Mouse (Mus musculus): ENCODE results near the gene Tmem269. TPM values are rescaled to one million over a fixed set of nuclear protein-coding genes. Genes with fewer than 3 reads are reported as not detected.

The Tmem269 gene
- polyA plus RNA-seq, 1 experiment from 2014 or later = not detected

DNA sequence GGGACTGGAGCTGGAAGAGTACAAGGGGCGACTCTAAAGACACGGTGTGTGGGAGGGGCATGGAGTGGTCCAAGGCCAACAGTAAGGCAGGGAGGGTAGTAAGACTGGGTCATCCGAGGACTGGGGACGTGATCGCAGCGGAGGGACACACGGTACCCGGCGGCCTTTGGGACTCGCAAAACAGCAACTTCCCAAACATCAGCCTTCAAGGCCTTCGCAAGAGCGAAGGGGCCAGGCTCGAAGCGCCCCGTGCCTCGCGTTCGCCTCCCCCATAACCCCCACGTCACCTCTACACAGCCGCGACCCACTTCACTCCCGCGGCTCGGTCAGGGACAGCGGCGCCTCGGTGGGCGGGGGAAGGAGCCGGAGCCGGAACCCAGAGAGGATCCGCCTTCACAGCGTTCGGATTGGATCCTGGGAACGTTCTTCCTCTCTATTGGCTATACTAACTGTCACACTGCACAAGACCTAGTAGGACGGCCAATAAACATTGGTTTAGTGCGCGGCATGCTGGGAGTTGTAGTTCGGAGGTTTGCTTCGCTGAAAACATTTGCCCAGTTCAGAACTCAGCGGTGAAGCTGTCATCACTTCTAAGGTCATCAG is 44.1 kb downstream of the Tmem269 start, which contains the start of gene Zfp691:
Zfp691 (minus strand) TSS at position 345 of the 603 bp plus-strand sequence.
- Histone ChIP-seq H3K36me3 (ENCODE audit: control insufficient read depth, insufficient read depth, low read length) (peaks cover 14% of the 10 kb centered on the region), H3K27ac (ENCODE audit: low read length) (peak within 1 kb of the TSS; percentile 48), H3K4me1 (replicated peaks; ENCODE audit: control insufficient read depth, insufficient read depth, low read length) (peaks cover 7% of the 10 kb centered on the region; the same call in 1 of the 2 replicates), H3K27me3 (ENCODE audit: control insufficient read depth, insufficient read depth, low read depth, low read length) (no peaks in the 10 kb centered on the region), H3K4me3 (ENCODE audit: low read length) (peak within 1 kb of the TSS; percentile 85), H3K9me3 (ENCODE audit: control insufficient read depth, low read length) (no peaks in the 10 kb centered on the region), H3K4me2 (ENCODE audit: low read depth, low read length) (peak within 1 kb of the TSS; percentile 94), H3K9ac (ENCODE audit: low read length) (peak within 1 kb of the TSS; percentile 91)
- WGBS = under 1% methylated on average over 40 of the region's 40 CpGs
- peak; percentile 100 for ATAC-seq (ENCODE audit: low read depth)

DNA sequence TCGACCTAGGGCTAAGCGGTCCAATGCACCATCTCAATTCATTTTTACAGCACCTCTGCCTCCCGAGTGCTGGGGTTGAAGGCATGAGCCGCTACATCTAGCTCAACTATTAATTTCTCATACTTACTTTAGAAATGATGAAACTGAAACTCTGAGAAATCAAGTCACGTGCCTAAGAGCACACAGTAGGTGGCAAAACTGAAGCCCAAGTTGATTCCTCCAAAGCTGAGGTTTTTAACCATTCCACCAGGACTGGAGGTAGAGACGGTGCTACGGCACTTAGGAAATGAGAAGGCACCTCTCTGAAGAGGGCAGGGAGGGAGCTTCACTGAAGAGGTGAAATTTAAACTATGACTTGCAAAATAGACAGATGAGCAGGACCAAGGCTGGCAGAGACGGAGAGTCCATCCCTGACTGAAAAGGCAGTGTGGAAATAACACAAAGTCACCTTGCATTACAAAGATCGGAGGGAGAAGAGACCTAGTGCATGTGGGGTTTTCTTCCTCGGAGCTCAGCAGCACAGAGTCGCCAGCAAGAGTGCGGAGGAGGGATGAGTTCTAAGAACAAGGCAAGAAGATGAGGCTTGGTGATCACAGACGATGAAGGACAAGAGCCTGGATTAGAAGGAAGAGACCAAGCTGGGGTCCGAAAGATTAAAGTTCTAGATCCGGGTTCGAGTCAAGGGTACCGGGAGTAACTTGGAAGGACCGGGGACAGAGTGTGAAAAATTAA is 44.9 kb downstream of the Tmem269 start:
- ATAC-seq (ENCODE audit: low read depth) = no peak
- Histone ChIP-seq H3K4me3 (ENCODE audit: low read length) (peak overlapping the region; percentile 85), H3K4me2 (ENCODE audit: low read depth, low read length) (peak overlapping the region; percentile 94), H3K4me1 (replicated peaks; ENCODE audit: control insufficient read depth, insufficient read depth, low read length) (peaks cover 7% of the 10 kb centered on the region; the same call in 1 of the 2 replicates), H3K9ac (ENCODE audit: low read length) (peak overlapping the region; percentile 91), H3K36me3 (ENCODE audit: control insufficient read depth, insufficient read depth, low read length) (peaks cover 17% of the 10 kb centered on the region), H3K27me3 (ENCODE audit: control insufficient read depth, insufficient read depth, low read depth, low read length) (no peaks in the 10 kb centered on the region), H3K27ac (ENCODE audit: low read length) (peak overlapping the region; percentile 48), H3K9me3 (ENCODE audit: control insufficient read depth, low read length) (no peaks in the 10 kb centered on the region)
- WGBS = 27% methylated on average over 18 of the region's 18 CpGs

DNA sequence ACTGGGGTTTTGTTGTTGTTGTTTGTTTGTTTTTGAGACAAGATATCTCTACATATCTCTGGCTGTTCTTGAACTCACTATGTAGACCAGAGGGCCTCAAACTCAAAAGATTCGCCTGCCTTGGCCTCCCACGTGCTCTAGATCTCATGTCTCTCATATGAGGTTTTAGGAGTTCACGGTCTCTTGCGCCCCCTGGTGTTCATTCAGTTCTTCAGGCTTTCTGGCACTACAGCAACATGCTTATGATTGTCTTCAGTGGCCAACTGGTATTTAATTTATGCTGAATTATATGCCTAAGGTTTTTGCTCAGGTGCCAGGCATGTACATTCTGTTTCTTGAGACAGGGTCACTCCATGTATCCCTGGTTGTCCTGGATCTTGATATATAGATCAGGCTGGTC is 50.4 kb downstream of the Tmem269 start:
- no peak overlapping the region for H3K4me3 ChIP-seq (ENCODE audit: low read length)
- no peak overlapping the region for H3K4me2 ChIP-seq (ENCODE audit: low read depth, low read length)
- H3K36me3 ChIP-seq (ENCODE audit: control insufficient read depth, insufficient read depth, low read length) = peaks cover 17% of the 10 kb centered on the region
- 4% methylated on average over 4 of the region's 4 CpGs for WGBS
- no peaks in the 10 kb centered on the region for H3K4me1 ChIP-seq (replicated peaks; ENCODE audit: control insufficient read depth, insufficient read depth, low read length)
- no peak overlapping the region for H3K27ac ChIP-seq (ENCODE audit: low read length)
- no peaks in the 10 kb centered on the region for H3K27me3 ChIP-seq (ENCODE audit: control insufficient read depth, insufficient read depth, low read depth, low read length)
- H3K9me3 ChIP-seq (ENCODE audit: control insufficient read depth, low read length) = no peaks in the 10 kb centered on the region
- ATAC-seq (ENCODE audit: low read depth) = 0 out of 2 replicates have a peak, but pooled peaks have one; percentile 23
- no peak overlapping the region for H3K9ac ChIP-seq (ENCODE audit: low read length)

DNA sequence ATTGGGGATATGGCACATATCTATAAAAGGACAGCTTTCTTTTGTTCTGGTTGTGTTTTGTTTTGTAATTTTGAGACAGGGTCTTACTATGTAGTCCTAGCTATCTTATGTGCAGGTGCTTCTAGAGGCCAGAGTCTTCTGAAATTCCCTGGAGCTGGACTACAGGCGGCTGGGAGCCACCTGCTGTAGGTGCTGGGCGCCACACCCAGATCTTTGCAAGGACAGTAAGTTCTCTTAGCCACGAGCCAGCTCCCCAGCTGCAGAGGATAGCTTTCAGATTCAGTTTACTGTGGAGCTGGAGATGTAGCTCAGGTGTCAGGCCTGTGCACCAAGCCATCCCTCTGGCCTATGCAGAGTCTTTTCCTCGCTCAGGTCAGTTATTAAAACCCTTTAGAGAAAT is 50.9 kb downstream of the Tmem269 start:
- H3K4me1 ChIP-seq (replicated peaks; ENCODE audit: control insufficient read depth, insufficient read depth, low read length) = no peaks in the 10 kb centered on the region
- H3K36me3 ChIP-seq (ENCODE audit: control insufficient read depth, insufficient read depth, low read length) = peaks cover 17% of the 10 kb centered on the region
- no peaks in the 10 kb centered on the region for H3K27me3 ChIP-seq (ENCODE audit: control insufficient read depth, insufficient read depth, low read depth, low read length)
- H3K4me3 ChIP-seq (ENCODE audit: low read length) = no peak overlapping the region
- no peaks in the 10 kb centered on the region for H3K9me3 ChIP-seq (ENCODE audit: control insufficient read depth, low read length)
- no peak overlapping the region for H3K9ac ChIP-seq (ENCODE audit: low read length)
- H3K27ac ChIP-seq (ENCODE audit: low read length) = no peak overlapping the region
- no peak for ATAC-seq (ENCODE audit: low read depth)
- WGBS = 70% methylated on average over 4 of the region's 4 CpGs
- no peak overlapping the region for H3K4me2 ChIP-seq (ENCODE audit: low read depth, low read length)

DNA sequence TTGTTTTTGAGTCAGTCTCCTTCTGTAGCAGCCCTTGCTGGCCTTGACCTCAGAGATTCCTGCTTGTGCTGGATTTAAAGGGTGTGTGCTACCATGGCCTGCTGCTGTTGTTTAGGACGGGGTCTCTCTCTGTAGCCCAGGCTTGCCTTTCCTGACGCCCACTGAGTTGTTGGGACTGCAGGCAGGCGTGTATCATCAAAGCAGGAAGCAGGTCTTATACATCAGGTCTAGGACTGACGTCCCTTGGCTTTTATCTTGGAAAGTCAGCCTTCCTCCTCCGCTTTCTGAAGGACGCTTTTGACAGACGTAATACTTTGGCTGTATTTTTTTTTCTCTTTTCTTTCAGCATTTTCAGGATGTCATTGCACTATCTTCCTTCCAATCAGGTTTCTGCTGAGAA is 52.1 kb downstream of the Tmem269 start:
- ATAC-seq (ENCODE audit: low read depth) = no peak
- no peaks in the 10 kb centered on the region for H3K27me3 ChIP-seq (ENCODE audit: control insufficient read depth, insufficient read depth, low read depth, low read length)
- no peaks in the 10 kb centered on the region for H3K9me3 ChIP-seq (ENCODE audit: control insufficient read depth, low read length)
- H3K4me3 ChIP-seq (ENCODE audit: low read length) = no peak overlapping the region
- H3K4me2 ChIP-seq (ENCODE audit: low read depth, low read length) = no peak overlapping the region
- peaks cover 17% of the 10 kb centered on the region for H3K36me3 ChIP-seq (ENCODE audit: control insufficient read depth, insufficient read depth, low read length)
- no peak overlapping the region for H3K27ac ChIP-seq (ENCODE audit: low read length)
- H3K4me1 ChIP-seq (replicated peaks; ENCODE audit: control insufficient read depth, insufficient read depth, low read length) = no peaks in the 10 kb centered on the region
- no peak overlapping the region for H3K9ac ChIP-seq (ENCODE audit: low read length)
- 59% methylated on average over 7 of the region's 7 CpGs for WGBS

DNA sequence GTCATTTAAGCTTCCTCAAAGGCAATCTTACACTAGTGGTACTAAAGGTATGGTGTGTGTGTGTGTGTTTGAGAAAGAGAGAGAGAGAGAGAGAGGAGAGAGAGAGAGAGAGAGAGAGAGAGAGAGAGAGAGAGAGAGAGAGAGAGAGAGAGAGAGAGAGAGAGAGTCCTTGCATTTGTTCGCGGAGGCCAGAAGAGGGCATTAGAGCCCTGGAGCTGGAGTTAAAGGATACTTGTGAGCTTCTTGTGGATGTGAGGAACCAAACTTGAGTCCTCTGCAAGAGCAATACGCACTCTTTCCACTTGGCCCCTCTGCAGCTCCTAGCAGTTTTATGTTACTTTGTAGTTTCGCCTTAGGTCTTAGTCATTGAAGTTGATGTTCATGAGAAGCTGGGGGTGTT is 55.0 kb downstream of the Tmem269 start:
- Histone ChIP-seq H3K9ac (ENCODE audit: low read length) (no peak overlapping the region), H3K27ac (ENCODE audit: low read length) (no peak overlapping the region), H3K9me3 (ENCODE audit: control insufficient read depth, low read length) (no peaks in the 10 kb centered on the region), H3K36me3 (ENCODE audit: control insufficient read depth, insufficient read depth, low read length) (no peaks in the 10 kb centered on the region), H3K27me3 (ENCODE audit: control insufficient read depth, insufficient read depth, low read depth, low read length) (no peaks in the 10 kb centered on the region), H3K4me1 (replicated peaks; ENCODE audit: control insufficient read depth, insufficient read depth, low read length) (no peaks in the 10 kb centered on the region), H3K4me3 (ENCODE audit: low read length) (no peak overlapping the region), H3K4me2 (ENCODE audit: low read depth, low read length) (no peak overlapping the region)
- ATAC-seq (ENCODE audit: low read depth) = no peak
- WGBS = 74% methylated on average over 4 of the region's 4 CpGs

DNA sequence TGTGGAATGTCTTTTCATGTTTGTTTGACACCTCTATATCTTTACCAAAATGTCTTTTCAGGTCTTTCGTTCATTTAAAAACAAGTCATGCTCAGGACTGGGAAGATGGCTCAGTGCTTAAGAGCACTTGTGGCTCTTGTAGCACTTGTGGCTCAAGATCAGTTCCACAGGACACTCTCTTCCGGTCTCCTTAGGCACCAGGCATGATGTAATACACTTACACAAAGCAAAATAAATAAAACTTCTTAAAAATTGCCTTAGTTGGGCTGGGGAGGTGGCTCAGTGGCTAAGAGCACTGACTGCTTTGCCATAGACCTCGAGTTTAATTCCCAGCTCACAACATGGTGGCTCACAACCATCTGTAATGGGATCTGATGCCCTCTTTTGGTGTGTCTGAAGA is 56.7 kb downstream of the Tmem269 start:
- no peaks in the 10 kb centered on the region for H3K36me3 ChIP-seq (ENCODE audit: control insufficient read depth, insufficient read depth, low read length)
- no peaks in the 10 kb centered on the region for H3K4me1 ChIP-seq (replicated peaks; ENCODE audit: control insufficient read depth, insufficient read depth, low read length)
- H3K27me3 ChIP-seq (ENCODE audit: control insufficient read depth, insufficient read depth, low read depth, low read length) = no peaks in the 10 kb centered on the region
- H3K9me3 ChIP-seq (ENCODE audit: control insufficient read depth, low read length) = no peaks in the 10 kb centered on the region
- H3K4me2 ChIP-seq (ENCODE audit: low read depth, low read length) = no peak overlapping the region
- ATAC-seq (ENCODE audit: low read depth) = no peak
- no peak overlapping the region for H3K27ac ChIP-seq (ENCODE audit: low read length)
- no peak overlapping the region for H3K4me3 ChIP-seq (ENCODE audit: low read length)
- WGBS = 47% methylated on average over 3 of the region's 3 CpGs
- H3K9ac ChIP-seq (ENCODE audit: low read length) = no peak overlapping the region

DNA sequence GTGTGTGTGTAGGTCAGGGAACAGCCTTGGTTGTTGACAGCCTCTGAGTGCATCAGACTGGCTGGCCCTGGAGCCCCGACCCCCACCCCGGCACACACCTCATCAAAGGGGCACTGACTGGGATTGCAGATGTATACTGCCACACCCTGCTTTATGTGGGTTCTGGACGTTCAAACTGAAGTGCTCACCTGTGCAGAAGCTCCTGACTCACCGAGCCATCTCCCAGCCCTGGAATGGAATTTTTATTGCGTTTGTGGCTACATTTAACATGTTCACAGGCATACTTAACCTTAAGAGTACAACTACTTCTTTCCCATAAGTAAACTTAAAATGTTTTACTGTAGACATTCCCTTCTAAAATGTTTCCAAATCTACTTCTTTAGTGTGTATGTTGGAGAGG is 60.1 kb downstream of the Tmem269 start:
- no peak overlapping the region for H3K4me2 ChIP-seq (ENCODE audit: low read depth, low read length)
- H3K27me3 ChIP-seq (ENCODE audit: control insufficient read depth, insufficient read depth, low read depth, low read length) = no peaks in the 10 kb centered on the region
- WGBS = 54% methylated on average over 5 of the region's 5 CpGs
- H3K4me3 ChIP-seq (ENCODE audit: low read length) = no peak overlapping the region
- no peaks in the 10 kb centered on the region for H3K9me3 ChIP-seq (ENCODE audit: control insufficient read depth, low read length)
- no peak overlapping the region for H3K27ac ChIP-seq (ENCODE audit: low read length)
- no peaks in the 10 kb centered on the region for H3K4me1 ChIP-seq (replicated peaks; ENCODE audit: control insufficient read depth, insufficient read depth, low read length)
- peak; percentile 74 for ATAC-seq (ENCODE audit: low read depth)
- H3K36me3 ChIP-seq (ENCODE audit: control insufficient read depth, insufficient read depth, low read length) = no peaks in the 10 kb centered on the region
- no peak overlapping the region for H3K9ac ChIP-seq (ENCODE audit: low read length)

DNA sequence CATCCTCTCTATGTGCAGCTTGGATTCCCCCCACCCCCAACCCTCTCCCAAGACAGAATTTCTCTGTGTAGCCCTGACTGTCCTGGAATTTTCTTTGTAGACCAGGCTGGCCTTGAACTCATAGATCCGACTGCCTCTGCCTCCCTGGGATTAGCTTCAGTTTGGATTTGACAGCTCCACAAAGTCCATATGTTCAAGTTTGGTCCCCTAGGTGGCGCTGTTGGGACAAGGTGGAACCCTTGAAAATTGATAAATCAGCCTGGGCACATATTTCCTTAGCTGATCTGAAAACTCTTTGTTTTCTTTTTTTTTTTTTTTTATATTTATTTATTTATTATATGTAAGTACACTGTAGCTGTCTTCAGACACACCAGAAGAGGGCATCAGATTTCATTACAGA is 60.8 kb downstream of the Tmem269 start:
- 35% methylated on average over 2 of the region's 2 CpGs for WGBS
- H3K27me3 ChIP-seq (ENCODE audit: control insufficient read depth, insufficient read depth, low read depth, low read length) = no peaks in the 10 kb centered on the region

More for the DNA sequence above, 60.8 kb downstream of the Tmem269 start:
- no peak for ATAC-seq (ENCODE audit: low read depth)
- Histone ChIP-seq H3K27ac (ENCODE audit: low read length) (no peak overlapping the region), H3K4me1 (replicated peaks; ENCODE audit: control insufficient read depth, insufficient read depth, low read length) (no peaks in the 10 kb centered on the region), H3K36me3 (ENCODE audit: control insufficient read depth, insufficient read depth, low read length) (no peaks in the 10 kb centered on the region), H3K4me3 (ENCODE audit: low read length) (no peak overlapping the region), H3K4me2 (ENCODE audit: low read depth, low read length) (no peak overlapping the region), H3K9me3 (ENCODE audit: control insufficient read depth, low read length) (no peaks in the 10 kb centered on the region), H3K9ac (ENCODE audit: low read length) (no peak overlapping the region)
